Mouse (Mus musculus) limb, embryonic 14.5 days (tissue): ENCODE data around the gene Xpnpep1. TPM values are rescaled to one million over a fixed set of nuclear protein-coding genes. Genes with fewer than 3 reads are reported as not detected.

Experiments used
- ATAC-seq: fragments of 200-750 bp; cut with Nextera tagmentation; 2 replicates; pipeline ENCODE4 v1.8.0; 2017; ENCODE audit warnings: low read depth, moderate number of reproducible peaks, moderate TSS enrichment; ENCODE audit not compliant: low FRiP score
- DNase-seq: peaks from one replicate; pipeline ENCODE4 v3.0.0-alpha.2; 2015; ENCODE audit warnings: low spot score
- H3K27ac ChIP-seq: fragments of 300-500 bp; sonication (generic); replicated peaks from 2 replicates; pipeline ENCODE4 v1.5.1; 2014; ENCODE audit warnings: low read depth, mild to moderate bottlenecking, low read length, moderate library complexity, mixed read lengths
- H3K27me3 ChIP-seq: fragments of 300-500 bp; sonication (generic); 2 replicates; pipeline ENCODE4 v1.6.1; 2014; ENCODE audit warnings: low read length, mixed read lengths; ENCODE audit not compliant: control insufficient read depth, insufficient read depth
- H3K36me3 ChIP-seq: fragments of 300-500 bp; sonication (generic); 2 replicates; pipeline ENCODE4 v1.6.1; 2014; ENCODE audit warnings: mild to moderate bottlenecking, low read length, moderate library complexity, mixed read lengths; ENCODE audit not compliant: control insufficient read depth, insufficient read depth
- H3K4me1 ChIP-seq: fragments of 300-500 bp; sonication (generic); 2 replicates; pipeline ENCODE4 v1.6.1; 2014; ENCODE audit warnings: antibody characterized with exemption, low read length, mixed read lengths; ENCODE audit not compliant: control insufficient read depth, insufficient read depth
- H3K4me2 ChIP-seq: fragments of 300-500 bp; sonication (generic); replicated peaks from 2 replicates; pipeline ENCODE4 v1.6.1; 2014; ENCODE audit warnings: low read depth, mild to moderate bottlenecking, low read length, moderate library complexity; ENCODE audit not compliant: severe bottlenecking
- H3K4me3 ChIP-seq: fragments of 300-500 bp; sonication (generic); replicated peaks from 2 replicates; pipeline ENCODE4 v1.5.1; 2014; ENCODE audit warnings: low read length
- H3K9ac ChIP-seq: fragments of 300-500 bp; sonication (generic); 2 replicates; pipeline ENCODE4 v1.6.1; 2014; ENCODE audit warnings: mild to moderate bottlenecking, low read depth, low read length, moderate library complexity; ENCODE audit not compliant: severe bottlenecking
- H3K9me3 ChIP-seq: fragments of 300-500 bp; sonication (generic); 2 replicates; pipeline ENCODE4 v1.6.1; 2016; ENCODE audit warnings: low read length; ENCODE audit not compliant: control insufficient read depth
- POLR2A ChIP-seq: fragments of 200-500 bp; IDR thresholded peaks from 2 replicates; pipeline ENCODE4 v1.8.0; 2012; ENCODE audit warnings: inconsistent platforms, mild to moderate bottlenecking, moderate library complexity, borderline replicate concordance; ENCODE audit not compliant: insufficient read depth, insufficient read length; ENCODE audit errors: extremely low read depth
- WGBS: fragments of 180-500 bp; shearing (Covaris S2); extraction: QIAGEN DNeasy Blood & Tissue Kit; methylation state at CpG from one replicate; pipeline ENCODE4 v1.1.7; 2014; 5-methylcytosine and 5-hydroxymethylcytosine counted together
- polyA plus RNA-seq, 2 experiments: library from polyadenylated mRNA; depleted of rRNA in 1 of 2; stranded (reverse) in 1 of 2; unstranded in 1 of 2; fragments of >200 nt; fragmentation: Nextera tagmentation in 1 of 2; extraction: Ambion mirVana in 1 of 2; gene quantifications; 2 replicates each; pipeline versions ENCODE4 v1.2.1 to v1.2.3; 2012 to 2014

The Xpnpep1 gene
- polyA plus RNA-seq, 2 experiments, result 101 to 157 TPM

GRCm38 (mm10) chr19:53029686-53030085 lies 10.3 kb downstream of the Xpnpep1 start:
- Histone ChIP-seq H3K4me3 (no peak overlapping the region), H3K4me2 (no peak overlapping the region), H3K36me3 (peaks cover 41% of the 10 kb centered on the region), H3K9me3 (no peaks in the 10 kb centered on the region), H3K4me1 (no peaks in the 10 kb centered on the region), H3K27me3 (no peaks in the 10 kb centered on the region), H3K9ac (no peak overlapping the region), H3K27ac (no peak overlapping the region)
- ATAC-seq, result no peak
- TF ChIP-seq POLR2A, result no peak
- 97% methylated on average over 5 of the region's 5 CpGs for WGBS
- no peak for DNase-seq

- H3K4me3 ChIP-seq, result no peak overlapping the region
- H3K9me3 ChIP-seq, result no peaks in the 10 kb centered on the region
- no peak for ATAC-seq
- no peaks in the 10 kb centered on the region for H3K27me3 ChIP-seq
- H3K4me1 ChIP-seq, result no peaks in the 10 kb centered on the region
- TF ChIP-seq POLR2A, result no peak
- H3K9ac ChIP-seq, result no peak overlapping the region
- no peak for DNase-seq
- 88% methylated on average over 7 of the region's 7 CpGs for WGBS
- peaks cover 47% of the 10 kb centered on the region for H3K36me3 ChIP-seq
- no peak overlapping the region for H3K27ac ChIP-seq
- H3K4me2 ChIP-seq, result no peak overlapping the region
These were observed 11.0 kb downstream of the Xpnpep1 start for GRCm38 (mm10) chr19:53029045-53029444.

DNA sequence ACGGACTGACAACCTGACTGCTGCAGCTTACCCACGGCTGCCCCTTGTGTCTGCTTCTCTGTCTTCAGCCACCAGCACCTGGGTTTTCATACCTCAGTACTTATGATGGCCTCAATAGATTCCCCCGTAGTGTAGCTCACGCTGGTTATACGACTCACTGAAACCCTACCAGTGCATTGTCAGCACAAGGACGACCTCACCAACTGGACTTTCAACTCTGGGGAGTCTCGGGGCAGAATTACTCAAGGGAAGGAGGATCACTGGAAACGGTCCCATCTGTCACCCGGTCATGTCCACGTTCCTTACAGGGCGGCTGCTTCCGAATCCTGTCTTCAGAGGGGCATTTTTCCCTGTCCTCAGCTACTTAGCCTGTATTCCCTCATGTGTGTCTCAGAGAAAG lies 11.8 kb downstream of the Xpnpep1 start:
- TF ChIP-seq POLR2A, result no peak
- no peaks in the 10 kb centered on the region for H3K9me3 ChIP-seq
- no peak for DNase-seq
- H3K4me2 ChIP-seq, result no peak overlapping the region
- H3K9ac ChIP-seq, result no peak overlapping the region
- no peak overlapping the region for H3K27ac ChIP-seq
- no peaks in the 10 kb centered on the region for H3K27me3 ChIP-seq
- WGBS, result 93% methylated on average over 12 of the region's 12 CpGs
- H3K36me3 ChIP-seq, result peaks cover 56% of the 10 kb centered on the region
- no peaks in the 10 kb centered on the region for H3K4me1 ChIP-seq
- no peak overlapping the region for H3K4me3 ChIP-seq
- no peak for ATAC-seq

DNA sequence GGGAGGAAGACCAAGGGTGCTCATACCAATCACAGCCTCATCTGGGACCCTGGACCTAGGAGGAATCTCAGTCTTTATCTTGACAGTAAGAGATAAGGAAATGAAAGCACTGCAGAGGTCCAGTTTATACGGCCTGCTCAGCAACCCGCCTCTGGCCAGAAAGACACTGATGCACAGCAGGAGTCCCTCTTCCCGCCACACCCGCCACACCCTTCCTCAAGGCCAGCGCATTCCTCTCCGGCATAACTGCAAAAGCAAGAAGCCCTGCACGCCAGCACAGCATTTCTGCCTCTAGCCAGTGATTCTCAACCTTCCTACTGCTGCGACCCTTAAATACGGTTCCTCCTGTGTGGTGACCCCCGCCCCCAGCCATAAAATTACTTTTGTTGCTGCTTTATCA lies 16.8 kb downstream of the Xpnpep1 start:
- no peak overlapping the region for H3K4me3 ChIP-seq
- no peak overlapping the region for H3K27ac ChIP-seq
- no peak overlapping the region for H3K4me2 ChIP-seq
- no peaks in the 10 kb centered on the region; the same call in 1 of the 2 replicates for H3K4me1 ChIP-seq
- TF ChIP-seq POLR2A, result no peak
- peaks cover 55% of the 10 kb centered on the region for H3K36me3 ChIP-seq
- H3K27me3 ChIP-seq, result no peaks in the 10 kb centered on the region
- H3K9ac ChIP-seq, result no peak overlapping the region
- 85% methylated on average over 10 of the region's 10 CpGs for WGBS
- ATAC-seq, result no peak
- no peak for DNase-seq
- H3K9me3 ChIP-seq, result no peaks in the 10 kb centered on the region

- Histone ChIP-seq H3K27me3 (no peaks in the 10 kb centered on the region), H3K9me3 (no peaks in the 10 kb centered on the region), H3K36me3 (peaks cover 50% of the 10 kb centered on the region), H3K9ac (no peak overlapping the region), H3K4me2 (no peak overlapping the region), H3K27ac (no peak overlapping the region), H3K4me1 (peaks cover 4% of the 10 kb centered on the region; the same call in 1 of the 2 replicates), H3K4me3 (no peak overlapping the region)
- DNase-seq (no peak), ATAC-seq (no peak)
- TF ChIP-seq POLR2A, result no peak
- 84% methylated on average over 8 of the region's 8 CpGs for WGBS
These were observed 17.9 kb downstream of the Xpnpep1 start for GRCm38 (mm10) chr19:53022037-53022614.
